Mouse (Mus musculus): ENCODE results near the gene Litaf. TPM values are rescaled to one million over a fixed set of nuclear protein-coding genes. Genes with fewer than 3 reads are reported as not detected.

Litaf gene
- total and polyA plus RNA-seq, 3 experiments = 97.5 to 178 (median 154) TPM

DNA sequence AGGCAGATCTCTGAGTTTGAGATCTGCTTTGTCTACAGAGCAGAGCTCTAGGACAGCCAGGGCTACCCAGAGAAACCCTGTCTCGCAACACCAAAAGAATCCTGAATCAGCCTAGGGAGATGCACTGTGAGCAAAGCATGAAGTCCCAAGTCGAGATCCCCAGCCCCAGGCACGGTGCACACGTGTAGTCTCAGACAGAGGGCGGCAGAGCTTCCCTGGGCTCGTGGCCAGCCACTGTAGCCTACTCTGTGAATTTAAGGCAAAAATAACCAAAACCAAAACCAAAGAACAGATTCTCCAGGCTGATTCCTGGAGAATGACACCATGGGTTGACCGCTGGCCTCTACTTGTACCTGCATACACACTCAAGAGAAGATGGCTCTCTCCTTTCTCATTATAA, 121.4 kb downstream of the Litaf start:
- no peak overlapping the region for H3K4me2 ChIP-seq (ENCODE audit: insufficient read depth, low read depth, poor library complexity, severe bottlenecking)
- no peaks in the 10 kb centered on the region for H3K9me3 ChIP-seq (replicated peaks; ENCODE audit: low read length)
- H3K79me2 ChIP-seq (replicated peaks; ENCODE audit: control insufficient read depth, extremely low read depth, insufficient read depth, poor library complexity, severe bottlenecking) = no peaks in the 10 kb centered on the region
- H3K4me1 ChIP-seq (ENCODE audit: control insufficient read depth in 1 of 2, insufficient read depth in 2 of 2) = peaks cover 0 to 21% of the 10 kb centered on the region in 2 experiments; a peak in 2 of 4 replicates
- no peak overlapping the region for H3K4me3 ChIP-seq (replicated peaks in 1 of 3; ENCODE audit: low read depth in 2 of 3, low read length in 2 of 3, poor library complexity in 1 of 3)
- dilution Hi-C loops (cut with MboI; ENCODE audit: extremely low pct_ligation_motif_present, extremely low pct_unique_long_range_greater_than_20kb, low sequenced_read_pairs) = no loop called here
- H3K27me3 ChIP-seq (replicated peaks) = no peaks in the 10 kb centered on the region
- no peaks in the 10 kb centered on the region for H3K36me3 ChIP-seq (replicated peaks in 1 of 2; ENCODE audit: control insufficient read depth in 1 of 2, insufficient read depth in 1 of 2, low read length in 1 of 2)
- TF ChIP-seq JUND (conservative IDR thresholded peaks at IDR 0.05; ENCODE audit: low read depth, low read length) (no peak), KAT2A (IDR thresholded peaks at IDR 0.05; ENCODE audit: insufficient replicate concordance, low read length) (no peak), CTCF (conservative IDR thresholded peaks at IDR 0.05 in 1 of 2, IDR thresholded peaks at IDR 0.05 in 1 of 2; ENCODE audit: low read depth in 2 of 2, low read length in 2 of 2) (peak in 1 of 2 experiments; percentile 15; a peak in 1 of 4 replicates), IRF4 (IDR thresholded peaks at IDR 0.05; ENCODE audit: low read depth, low read length) (no peak), MYC (IDR thresholded peaks at IDR 0.05; ENCODE audit: low read depth, low read length) (no peak)
- no peak overlapping the region for H3K27ac ChIP-seq (ENCODE audit: insufficient read depth, low read depth)
- H3K9ac ChIP-seq (ENCODE audit: insufficient read depth, low read depth) = no peak overlapping the region
- no peak for DNase-seq (ENCODE audit: extremely low read depth)
- in situ Hi-C loops (cut with MboI; ENCODE audit: low pct_ligation_motif_present, low pct_unique_long_range_greater_than_20kb, low sequenced_read_pairs) = loop anchor here (5.0 kb wide), 1 partner anchor 37 kb away; no protein-coding TSS in a partner anchor

DNA sequence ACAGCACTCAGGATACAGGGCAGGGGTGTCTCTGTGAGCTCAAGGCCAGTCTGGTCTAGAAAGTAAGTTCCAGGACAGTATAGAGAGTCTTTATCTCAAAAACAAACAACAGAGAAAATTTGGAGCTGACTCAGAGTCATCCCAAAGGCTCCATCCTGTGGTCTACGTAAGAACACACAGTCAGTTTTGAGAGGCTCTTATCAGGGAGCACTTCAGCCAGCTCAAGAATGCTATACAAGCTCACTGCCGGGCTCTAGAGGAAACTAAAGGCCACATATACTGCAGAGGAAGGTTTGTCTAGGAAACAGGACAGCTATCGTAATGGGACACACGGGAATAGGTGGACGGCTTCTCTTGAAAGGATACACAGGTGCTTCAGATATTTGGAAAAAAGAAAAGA, 122.7 kb downstream of the Litaf start:
- H3K79me2 ChIP-seq (replicated peaks; ENCODE audit: control insufficient read depth, extremely low read depth, insufficient read depth, poor library complexity, severe bottlenecking) = no peaks in the 10 kb centered on the region
- H3K27ac ChIP-seq (ENCODE audit: insufficient read depth, low read depth) = no peak overlapping the region
- no peak overlapping the region for H3K4me2 ChIP-seq (ENCODE audit: insufficient read depth, low read depth, poor library complexity, severe bottlenecking)
- no peak for TF ChIP-seq MYC (IDR thresholded peaks at IDR 0.05; ENCODE audit: low read depth, low read length)
- peak in 1 of 2 experiments; percentile 13; a peak in 1 of 4 replicates for TF ChIP-seq CTCF (conservative IDR thresholded peaks at IDR 0.05 in 1 of 2, IDR thresholded peaks at IDR 0.05 in 1 of 2; ENCODE audit: low read depth in 2 of 2, low read length in 2 of 2)
- no peak for TF ChIP-seq TBP (conservative IDR thresholded peaks at IDR 0.05; ENCODE audit: low read depth, low read length)
- no peak for TF ChIP-seq UBTF (IDR thresholded peaks at IDR 0.05; ENCODE audit: low read depth, low read length)
- TF ChIP-seq ZC3H11A (IDR thresholded peaks at IDR 0.05; ENCODE audit: low read depth, low read length) = no peak
- TF ChIP-seq HCFC1 (IDR thresholded peaks at IDR 0.05; ENCODE audit: low read depth, low read length) = no peak
- dilution Hi-C loops (cut with MboI; ENCODE audit: extremely low pct_ligation_motif_present, extremely low pct_unique_long_range_greater_than_20kb, low sequenced_read_pairs) = no loop called here
- no peak for DNase-seq (ENCODE audit: extremely low read depth)
- no peaks in the 10 kb centered on the region for H3K9me3 ChIP-seq (replicated peaks; ENCODE audit: low read length)
- peaks cover 0 to 21% of the 10 kb centered on the region in 2 experiments; a peak in 2 of 4 replicates for H3K4me1 ChIP-seq (ENCODE audit: control insufficient read depth in 1 of 2, insufficient read depth in 2 of 2)
- H3K9ac ChIP-seq (ENCODE audit: insufficient read depth, low read depth) = no peak overlapping the region
- in situ Hi-C loops (cut with MboI; ENCODE audit: low pct_ligation_motif_present, low pct_unique_long_range_greater_than_20kb, low sequenced_read_pairs) = loop anchor here (5.0 kb wide), 1 partner anchor 36 kb away; no protein-coding TSS in a partner anchor
- no peaks in the 10 kb centered on the region for H3K27me3 ChIP-seq (replicated peaks)
- H3K36me3 ChIP-seq (replicated peaks in 1 of 2; ENCODE audit: control insufficient read depth in 1 of 2, insufficient read depth in 1 of 2, low read length in 1 of 2) = no peaks in the 10 kb centered on the region
- no peak overlapping the region for H3K4me3 ChIP-seq (replicated peaks in 1 of 3; ENCODE audit: low read depth in 2 of 3, low read length in 2 of 3, poor library complexity in 1 of 3)

GRCm38 (mm10) chr16:10940661-10941060, 125.3 kb downstream of the Litaf start:
- Histone ChIP-seq H3K4me2 (ENCODE audit: insufficient read depth, low read depth, poor library complexity, severe bottlenecking) (no peak overlapping the region), H3K79me2 (replicated peaks; ENCODE audit: control insufficient read depth, extremely low read depth, insufficient read depth, poor library complexity, severe bottlenecking) (no peaks in the 10 kb centered on the region), H3K36me3 (replicated peaks in 1 of 2; ENCODE audit: control insufficient read depth in 1 of 2, insufficient read depth in 1 of 2, low read length in 1 of 2) (no peaks in the 10 kb centered on the region), H3K4me1 (ENCODE audit: control insufficient read depth in 1 of 2, insufficient read depth in 2 of 2) (peaks cover 0 to 31% of the 10 kb centered on the region in 2 experiments; a peak in 2 of 4 replicates), H3K4me3 (replicated peaks in 1 of 3; ENCODE audit: low read depth in 2 of 3, low read length in 2 of 3, poor library complexity in 1 of 3) (no peak overlapping the region), H3K9ac (ENCODE audit: insufficient read depth, low read depth) (no peak overlapping the region), H3K27me3 (replicated peaks) (no peaks in the 10 kb centered on the region), H3K9me3 (replicated peaks; ENCODE audit: low read length) (no peaks in the 10 kb centered on the region), H3K27ac (ENCODE audit: insufficient read depth, low read depth) (no peak overlapping the region)
- DNase-seq (ENCODE audit: extremely low read depth) = peak; percentile 21
- no peak for TF ChIP-seq ZMIZ1 (IDR thresholded peaks at IDR 0.05; ENCODE audit: low read depth, low read length)
- TF ChIP-seq EP300 (IDR thresholded peaks at IDR 0.05; ENCODE audit: low read length) = no peak
- TF ChIP-seq MXI1 (IDR thresholded peaks at IDR 0.05; ENCODE audit: low read depth, low read length) = no peak
- TF ChIP-seq POLR2A (IDR thresholded peaks at IDR 0.05; ENCODE audit: low read depth, low read length) = no peak
- TF ChIP-seq KAT2A (IDR thresholded peaks at IDR 0.05; ENCODE audit: insufficient replicate concordance, low read length) = no peak
- TF ChIP-seq MAZ (IDR thresholded peaks at IDR 0.05; ENCODE audit: low read depth, low read length) = no peak
- no peak for TF ChIP-seq POLR2AphosphoS2 (IDR thresholded peaks at IDR 0.05; ENCODE audit: low read depth, low read length)
- TF ChIP-seq SMC3 (IDR thresholded peaks at IDR 0.05; ENCODE audit: low read depth, low read length) = no peak
- TF ChIP-seq BHLHE40 (IDR thresholded peaks at IDR 0.05; ENCODE audit: low read depth, low read length) = no peak
- dilution Hi-C loops (cut with MboI; ENCODE audit: extremely low pct_ligation_motif_present, extremely low pct_unique_long_range_greater_than_20kb, low sequenced_read_pairs) = no loop called here
- in situ Hi-C loops (cut with MboI; ENCODE audit: low pct_ligation_motif_present, low pct_unique_long_range_greater_than_20kb, low sequenced_read_pairs) = loop anchor here (5.0 kb wide), 1 partner anchor 33 kb away; no protein-coding TSS in a partner anchor
